Mouse (Mus musculus): ENCODE data around the gene Gpr137b.
"Not testable (repeated sequence)": the region's sequence is repeated elsewhere in the genome, so short reads cannot be mapped to it uniquely, and the experiment has no call there.

DNA sequence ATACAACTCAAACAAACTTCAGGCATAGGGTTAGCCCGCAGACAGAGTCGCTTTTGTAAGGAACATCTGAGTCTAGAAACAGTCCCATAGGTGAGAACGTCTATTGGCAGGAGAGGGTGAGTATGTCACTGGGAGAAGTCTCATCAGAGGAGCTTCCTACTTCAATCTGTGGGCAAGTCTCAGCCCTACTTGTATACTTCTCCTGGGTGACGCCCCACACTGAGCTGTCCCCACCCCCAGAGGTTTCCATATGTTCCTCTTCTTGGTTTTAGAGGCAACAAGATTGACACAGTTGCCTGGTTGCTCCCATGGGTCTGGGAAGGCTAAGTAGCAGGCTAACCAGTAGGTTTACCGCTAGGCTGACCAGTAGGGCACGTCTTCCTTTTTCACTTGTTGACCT lies 10.0 kb upstream of the Gpr137b start:
- not testable (repeated sequence) for TF ChIP-seq ZC3H11A (IDR thresholded peaks at IDR 0.05; ENCODE audit: borderline replicate concordance, low read depth, low read length); ZNF384 (IDR thresholded peaks at IDR 0.05; ENCODE audit: low read depth, low read length); MAFK (IDR thresholded peaks at IDR 0.05; ENCODE audit: insufficient read depth, low read depth, low read length); HCFC1 (IDR thresholded peaks at IDR 0.05; ENCODE audit: borderline replicate concordance, insufficient read depth, low read length); CHD2 (IDR thresholded peaks at IDR 0.05; ENCODE audit: low read depth, low read length)

All from ES-E14 (cell line).